Mouse (Mus musculus) olfactory bulb, adult 2 months (tissue): Measurements from ENCODE around the gene Abca4.

Experiments
- CTCF ChIP-seq: fragments of 200-500 bp; IDR thresholded peaks from 2 replicates; pipeline ENCODE4 v1.5.1; 2012; ENCODE audit warnings: low read depth, mild to moderate bottlenecking, low read length, moderate library complexity; ENCODE audit not compliant: insufficient read depth
- POLR2A ChIP-seq: fragments of 200-500 bp; IDR thresholded peaks from 2 replicates; pipeline ENCODE4 v1.6.1; 2012; ENCODE audit warnings: mild to moderate bottlenecking, low read depth, low read length, moderate library complexity; ENCODE audit not compliant: insufficient read depth

DNA sequence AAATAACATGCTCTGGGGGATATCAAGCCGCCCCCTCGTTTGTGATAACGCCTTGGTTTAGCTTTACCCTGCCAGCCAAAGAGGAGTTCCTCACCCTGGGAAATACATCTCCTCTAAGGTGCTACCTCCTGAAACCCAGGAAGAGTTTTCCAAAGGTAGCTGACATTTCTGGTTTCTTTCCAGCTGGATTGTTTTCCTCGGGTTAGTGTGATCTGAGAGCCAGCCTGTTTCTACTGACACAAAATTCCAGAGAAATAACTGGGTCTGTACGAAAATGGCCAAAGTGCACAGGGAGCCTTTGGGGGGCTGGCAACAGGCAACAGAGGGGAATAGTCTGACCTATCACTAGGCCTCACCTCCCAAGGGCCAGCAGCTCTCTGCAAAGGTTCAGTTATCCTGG is 10.0 kb upstream of the Abca4 start:
- TF ChIP-seq CTCF (no peak), POLR2A (no peak)
